Mouse (Mus musculus) midbrain, embryonic 11.5 days (tissue): Measurements from ENCODE around the gene Havcr2. TPM values are rescaled to one million over a fixed set of nuclear protein-coding genes. Genes with fewer than 3 reads are reported as not detected.
A peak's percentile ranks its signal among the peaks of the same experiment; 100 is the strongest.
"Not testable (repeated sequence)": the region's sequence is repeated elsewhere in the genome, so short reads cannot be mapped to it uniquely, and the experiment has no call there.

Experiments used
- ATAC-seq: fragments of 200-750 bp; cut with Nextera tagmentation; 2 replicates; pipeline ENCODE4 v1.8.0; 2017; ENCODE audit warnings: moderate TSS enrichment, moderate library complexity; ENCODE audit not compliant: low FRiP score
- DNase-seq: peaks from one replicate; pipeline ENCODE4 v3.0.0; 2015; ENCODE audit warnings: low spot score; ENCODE audit errors: missing footprints
- H3K27ac ChIP-seq: fragments of 300-500 bp; sonication (generic); 2 replicates; pipeline ENCODE4 v1.5.1; 2014; ENCODE audit warnings: low read depth, low read length
- H3K27me3 ChIP-seq: fragments of 300-500 bp; sonication (generic); 2 replicates; pipeline ENCODE4 v1.6.1; 2014; ENCODE audit warnings: mild to moderate bottlenecking, low read length, moderate library complexity, mixed read lengths; ENCODE audit not compliant: control insufficient read depth, insufficient read depth
- H3K36me3 ChIP-seq: fragments of 300-500 bp; sonication (generic); 2 replicates; pipeline ENCODE4 v1.6.1; 2014; ENCODE audit warnings: mild to moderate bottlenecking, low read length, moderate library complexity, mixed read lengths; ENCODE audit not compliant: control insufficient read depth, insufficient read depth
- H3K4me1 ChIP-seq: fragments of 300-500 bp; sonication (generic); 2 replicates; pipeline ENCODE4 v1.6.1; 2014; ENCODE audit warnings: low read length; ENCODE audit not compliant: control insufficient read depth, insufficient read depth
- H3K4me2 ChIP-seq: fragments of 300-500 bp; sonication (generic); 2 replicates; pipeline ENCODE4 v1.6.1; 2014; ENCODE audit warnings: mild to moderate bottlenecking, moderate library complexity
- H3K4me3 ChIP-seq: fragments of 300-500 bp; sonication (generic); 2 replicates; pipeline ENCODE4 v1.5.1; 2014; ENCODE audit warnings: low read depth, low read length
- H3K9ac ChIP-seq: fragments of 300-500 bp; sonication (generic); 2 replicates; pipeline ENCODE4 v1.6.1; 2014; ENCODE audit warnings: low read length
- H3K9me3 ChIP-seq: fragments of 300-500 bp; sonication (generic); 2 replicates; pipeline ENCODE4 v1.6.1; 2016; ENCODE audit warnings: low read length; ENCODE audit not compliant: control insufficient read depth
- WGBS: fragments of 180-500 bp; shearing (Covaris S2); extraction: QIAGEN DNeasy Blood & Tissue Kit; methylation state at CpG from one replicate; pipeline ENCODE4 v1.1.7; 2014; 5-methylcytosine and 5-hydroxymethylcytosine counted together
- polyA plus RNA-seq: library from polyadenylated mRNA; unstranded; fragments of >200 nt; fragmentation: Nextera tagmentation; extraction: Ambion mirVana; gene quantifications from 2 replicates; pipeline ENCODE4 v1.2.1, GENCODE M21; 2014

Gene Havcr2
- 0.17 and 0.20 TPM in 2 replicates for polyA plus RNA-seq

DNA sequence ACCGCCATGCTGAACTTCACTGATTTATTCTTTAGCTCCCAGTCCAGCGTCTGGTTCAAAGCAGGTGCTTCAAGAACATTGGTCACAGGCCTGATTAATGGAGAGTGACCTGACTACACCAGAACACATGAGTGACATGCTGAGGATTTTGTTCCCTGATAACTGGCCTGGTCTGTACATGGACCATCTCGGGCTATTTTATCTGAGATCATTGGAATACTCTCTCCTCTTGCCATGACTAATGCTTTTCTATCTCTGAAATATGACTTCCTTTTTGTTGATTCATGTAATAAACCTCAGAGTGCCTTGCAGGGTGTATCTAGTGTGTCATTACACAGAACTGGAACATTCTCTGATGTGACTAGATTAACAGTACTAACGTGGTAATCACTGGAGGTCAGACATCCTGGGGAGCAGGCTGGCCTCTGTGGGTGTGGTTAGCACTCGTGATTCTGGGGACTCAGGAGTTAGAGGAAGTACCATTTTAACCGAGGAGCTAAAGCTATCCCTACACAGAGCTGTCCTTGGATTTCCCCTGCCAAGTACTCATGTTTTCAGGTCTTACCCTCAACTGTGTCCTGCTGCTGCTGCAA is at the start of gene Havcr2:
Gene Havcr2 (plus strand): TSS at position 483 of the 593 bp plus-strand sequence.
- ATAC-seq (no peak), DNase-seq (no peak)
- no peaks in the 10 kb centered on the region for H3K36me3 ChIP-seq
- H3K4me2 ChIP-seq, result no peak within 1 kb of the TSS
- H3K4me3 ChIP-seq, result no peak within 1 kb of the TSS
- no peak within 1 kb of the TSS for H3K27ac ChIP-seq
- H3K9me3 ChIP-seq, result no peaks in the 10 kb centered on the region
- no peaks in the 10 kb centered on the region for H3K4me1 ChIP-seq
- H3K9ac ChIP-seq, result no peak within 1 kb of the TSS
- no peaks in the 10 kb centered on the region for H3K27me3 ChIP-seq
- 73% methylated on average over 6 of the region's 6 CpGs for WGBS

- ATAC-seq, result no peak
- Histone ChIP-seq H3K9ac (no peak overlapping the region), H3K9me3 (no peaks in the 10 kb centered on the region), H3K27ac (no peak overlapping the region), H3K4me2 (no peak overlapping the region), H3K4me1 (no peaks in the 10 kb centered on the region), H3K36me3 (no peaks in the 10 kb centered on the region), H3K4me3 (no peak overlapping the region), H3K27me3 (no peaks in the 10 kb centered on the region)
- no peak for DNase-seq
- WGBS, result 89% methylated on average over 16 of the region's 16 CpGs
These were observed 49.7 kb upstream of the Havcr2 start for GRCm38 (mm10) chr11:46404986-46405385.

DNA sequence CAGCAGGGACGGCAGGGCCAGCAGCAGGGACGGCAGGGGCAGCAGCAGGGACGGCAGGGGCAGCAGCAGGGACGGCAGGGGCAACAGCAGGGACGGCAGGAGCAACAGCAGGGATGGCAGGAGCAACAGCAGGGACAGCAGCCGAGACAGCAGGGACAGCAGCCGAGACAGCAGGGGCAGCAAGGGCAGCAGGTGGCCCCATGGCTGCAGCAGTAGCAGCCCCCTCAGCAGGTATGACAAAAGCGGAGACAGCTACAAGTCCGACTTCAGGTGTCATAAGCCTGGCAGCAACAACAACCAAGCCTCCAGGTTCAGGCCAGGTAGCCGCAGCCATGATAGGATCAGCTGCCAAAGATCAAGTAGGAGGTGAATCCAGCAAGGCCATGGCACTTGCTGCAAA is 48.0 kb upstream of the Havcr2 start:
- Histone ChIP-seq H3K4me3 (no peak overlapping the region), H3K4me2 (no peak overlapping the region), H3K27me3 (no peaks in the 10 kb centered on the region), H3K9me3 (no peaks in the 10 kb centered on the region), H3K9ac (no peak overlapping the region), H3K27ac (no peak overlapping the region), H3K4me1 (no peaks in the 10 kb centered on the region), H3K36me3 (no peaks in the 10 kb centered on the region)
- 32% methylated on average over 10 of the region's 10 CpGs for WGBS
- DNase-seq (no peak), ATAC-seq (no peak)

- DNase-seq (no peak), ATAC-seq (no peak)
- H3K4me1 ChIP-seq, result no peaks in the 10 kb centered on the region
These were observed 44.6 kb upstream of the Havcr2 start for GRCm38 (mm10) chr11:46410018-46410563.

DNA sequence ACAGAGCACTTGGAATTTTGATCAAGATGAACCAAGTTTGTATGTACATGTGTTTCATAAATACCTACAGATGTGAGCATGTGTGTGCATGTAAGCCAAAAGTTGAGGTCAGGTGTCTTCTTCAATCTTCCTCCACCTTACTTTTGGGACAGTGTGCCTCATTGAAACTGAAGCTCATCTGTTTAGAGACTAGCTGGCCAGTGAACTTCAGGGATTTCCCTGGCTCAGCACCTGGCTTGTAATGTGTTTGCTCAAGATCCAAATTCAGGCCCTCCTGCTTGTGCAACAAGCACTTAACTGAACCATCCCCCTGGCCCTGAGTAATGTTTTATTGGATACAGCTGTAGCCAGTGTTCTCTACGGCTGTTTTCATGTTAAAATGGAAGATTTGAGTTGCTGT is 36.3 kb upstream of the Havcr2 start:
- 66% methylated on average over 1 of the region's 1 CpGs for WGBS
- Histone ChIP-seq H3K4me1 (no peaks in the 10 kb centered on the region), H3K27me3 (no peaks in the 10 kb centered on the region), H3K4me2 (no peak overlapping the region), H3K9me3 (no peaks in the 10 kb centered on the region), H3K9ac (no peak overlapping the region), H3K36me3 (no peaks in the 10 kb centered on the region), H3K27ac (no peak overlapping the region), H3K4me3 (no peak overlapping the region)
- ATAC-seq, result no peak
- no peak for DNase-seq

More at GRCm38 (mm10) chr11:46410018-46410563, 44.6 kb upstream of the Havcr2 start:
- H3K27ac ChIP-seq, result no peak overlapping the region
- no peaks in the 10 kb centered on the region for H3K27me3 ChIP-seq
- H3K36me3 ChIP-seq, result no peaks in the 10 kb centered on the region
- no peak overlapping the region for H3K4me3 ChIP-seq
- 47% methylated on average over 2 of the region's 2 CpGs for WGBS
- no peaks in the 10 kb centered on the region for H3K9me3 ChIP-seq
- no peak overlapping the region for H3K9ac ChIP-seq
- H3K4me2 ChIP-seq, result no peak overlapping the region

- DNase-seq (no peak), ATAC-seq (no peak)
- WGBS, result 94% methylated on average over 5 of the region's 5 CpGs
- Histone ChIP-seq H3K4me2 (no peak overlapping the region), H3K36me3 (no peaks in the 10 kb centered on the region), H3K9me3 (no peaks in the 10 kb centered on the region), H3K4me3 (no peak overlapping the region), H3K4me1 (no peaks in the 10 kb centered on the region), H3K9ac (no peak overlapping the region), H3K27me3 (no peaks in the 10 kb centered on the region), H3K27ac (no peak overlapping the region)
These were observed 35.9 kb upstream of the Havcr2 start for GRCm38 (mm10) chr11:46418860-46419259.

GRCm38 (mm10) chr11:46421086-46421888 is 33.4 kb upstream of the Havcr2 start:
- DNase-seq, result no peak
- Histone ChIP-seq H3K4me1 (no peaks in the 10 kb centered on the region), H3K36me3 (no peaks in the 10 kb centered on the region), H3K4me3 (no peak overlapping the region), H3K27ac (no peak overlapping the region), H3K9me3 (no peaks in the 10 kb centered on the region), H3K27me3 (no peaks in the 10 kb centered on the region), H3K9ac (no peak overlapping the region), H3K4me2 (no peak overlapping the region)
- no peak for ATAC-seq
- 85% methylated on average over 8 of the region's 8 CpGs for WGBS

DNA sequence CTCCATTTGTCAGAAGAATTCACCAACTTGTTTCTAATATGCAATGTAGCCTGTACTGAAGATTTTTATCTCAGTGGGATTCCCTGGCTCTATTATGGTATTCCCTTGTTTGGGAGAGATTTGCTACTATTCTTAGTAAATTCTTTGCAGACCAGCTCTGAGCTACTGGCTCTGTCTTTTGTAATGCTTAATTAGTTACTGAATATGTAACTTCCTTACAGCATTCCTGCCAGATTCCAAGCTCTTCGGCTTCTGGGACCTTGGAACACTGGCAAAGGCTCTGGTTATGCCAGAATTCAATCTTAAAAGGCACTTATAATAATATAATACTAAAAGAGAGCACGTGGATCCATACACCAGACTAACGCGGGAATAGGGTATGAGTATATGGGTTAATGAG is 26.6 kb upstream of the Havcr2 start:
- 48% methylated on average over 4 of the region's 4 CpGs for WGBS
- not testable (repeated sequence) for H3K4me1 ChIP-seq, ATAC-seq, H3K4me2 ChIP-seq, H3K27me3 ChIP-seq, H3K4me3 ChIP-seq, H3K9me3 ChIP-seq, H3K27ac ChIP-seq, H3K9ac ChIP-seq, H3K36me3 ChIP-seq
- peak; percentile 39 for DNase-seq

DNA sequence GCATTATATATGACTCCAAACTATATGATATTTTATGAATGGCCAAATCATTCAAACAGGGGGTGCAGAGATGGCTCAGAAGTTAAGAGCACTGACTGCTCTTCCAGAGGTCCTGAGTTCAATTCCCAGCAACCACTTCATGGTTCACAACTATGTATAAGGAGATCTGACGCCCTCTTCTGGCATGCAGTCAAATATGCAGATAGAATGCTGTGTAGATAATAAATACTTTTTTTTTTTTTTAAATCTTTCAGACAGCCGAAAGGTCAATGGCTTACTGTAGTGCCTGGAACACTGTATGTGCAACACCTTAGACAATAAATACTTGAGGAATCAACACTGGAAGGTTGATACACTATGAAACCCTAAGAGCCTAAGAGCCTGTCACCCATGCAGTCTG is 24.6 kb upstream of the Havcr2 start:
- DNase-seq, result peak; percentile 31
- no peak overlapping the region for H3K27ac ChIP-seq
- no peak for ATAC-seq

More for the DNA sequence above, 24.6 kb upstream of the Havcr2 start:
- H3K4me1 ChIP-seq, result no peaks in the 10 kb centered on the region
- H3K4me2 ChIP-seq, result no peak overlapping the region
- no peak overlapping the region for H3K9ac ChIP-seq
- H3K36me3 ChIP-seq, result no peaks in the 10 kb centered on the region
- H3K4me3 ChIP-seq, result no peak overlapping the region
- no peaks in the 10 kb centered on the region for H3K27me3 ChIP-seq
- 89% methylated on average over 2 of the region's 2 CpGs for WGBS
- no peaks in the 10 kb centered on the region for H3K9me3 ChIP-seq
